Mouse (Mus musculus) liver, embryonic 13.5 days (tissue): ENCODE data around the gene Pnpla5. TPM values are rescaled to one million over a fixed set of nuclear protein-coding genes. Genes with fewer than 3 reads are reported as not detected.

Experiments
- ATAC-seq: fragments of 200-750 bp; cut with Nextera tagmentation; 2 replicates; pipeline ENCODE4 v1.8.0; 2017; ENCODE audit warnings: low read depth, mild to moderate bottlenecking, moderate number of reproducible peaks, moderate library complexity
- DNase-seq: peaks from one replicate; pipeline ENCODE4 v3.0.0; 2022
- H3K27ac ChIP-seq: fragments of 300-500 bp; sonication (generic); 2 replicates; pipeline ENCODE4 v1.5.1; 2015; ENCODE audit warnings: moderate library complexity, mild to moderate bottlenecking, inconsistent platforms
- H3K27me3 ChIP-seq: fragments of 300-500 bp; sonication (generic); 2 replicates; pipeline ENCODE4 v1.6.1; 2015; ENCODE audit warnings: mild to moderate bottlenecking, inconsistent platforms
- H3K36me3 ChIP-seq: fragments of 300-500 bp; sonication (generic); 2 replicates; pipeline ENCODE4 v1.6.1; 2015; ENCODE audit warnings: mild to moderate bottlenecking, inconsistent platforms
- H3K4me1 ChIP-seq: fragments of 300-500 bp; sonication (generic); replicated peaks from 2 replicates; pipeline ENCODE4 v1.6.1; 2015; ENCODE audit warnings: inconsistent platforms
- H3K4me2 ChIP-seq: fragments of 300-500 bp; sonication (generic); 2 replicates; pipeline ENCODE4 v1.6.1; 2015; ENCODE audit warnings: inconsistent platforms, mild to moderate bottlenecking, moderate library complexity
- H3K4me3 ChIP-seq: fragments of 300-500 bp; sonication (generic); replicated peaks from 2 replicates; pipeline ENCODE4 v1.5.1; 2015; ENCODE audit warnings: mild to moderate bottlenecking, inconsistent platforms
- H3K9ac ChIP-seq: fragments of 300-500 bp; sonication (generic); 2 replicates; pipeline ENCODE4 v1.6.1; 2015; ENCODE audit warnings: mild to moderate bottlenecking, inconsistent platforms
- H3K9me3 ChIP-seq: fragments of 300-500 bp; sonication (generic); replicated peaks from 2 replicates; pipeline ENCODE4 v1.6.1; 2016; ENCODE audit warnings: inconsistent platforms
- WGBS: fragments of 180-500 bp; shearing (Covaris S2); methylation state at CpG from one replicate; pipeline ENCODE4 v1.1.7; 2015; ENCODE audit not compliant: insufficient replicate concordance; 5-methylcytosine and 5-hydroxymethylcytosine counted together
- polyA plus RNA-seq: library from polyadenylated mRNA; unstranded; fragments of >200 nt; fragmentation: Nextera tagmentation; extraction: Ambion mirVana; gene quantifications from 2 replicates; pipeline ENCODE4 v1.2.1, GENCODE M21; 2015

Gene Pnpla5
- polyA plus RNA-seq, 1 experiment from 2014 or later, result not detected

GRCm38 (mm10) chr15:84086364-84086763 is 36.6 kb downstream of the Pnpla5 start:
- Histone ChIP-seq H3K27me3 (no peaks in the 10 kb centered on the region), H3K27ac (no peak overlapping the region), H3K4me2 (no peak overlapping the region), H3K9me3 (no peaks in the 10 kb centered on the region), H3K36me3 (no peaks in the 10 kb centered on the region), H3K4me3 (no peak overlapping the region), H3K9ac (no peak overlapping the region), H3K4me1 (no peaks in the 10 kb centered on the region)
- DNase-seq, result no peak
- no peak for ATAC-seq
- WGBS, result 24% methylated on average over 12 of the region's 12 CpGs

GRCm38 (mm10) chr15:84080069-84080468 is 42.9 kb downstream of the Pnpla5 start:
- H3K27ac ChIP-seq, result no peak overlapping the region
- H3K9ac ChIP-seq, result no peak overlapping the region
- ATAC-seq (no peak), DNase-seq (no peak)
- no peaks in the 10 kb centered on the region for H3K36me3 ChIP-seq
- no peaks in the 10 kb centered on the region for H3K9me3 ChIP-seq
- H3K4me2 ChIP-seq, result no peak overlapping the region
- H3K27me3 ChIP-seq, result 0 out of 2 replicates have a peak, but pooled peaks cover 5% of the 10 kb centered on the region
- H3K4me3 ChIP-seq, result no peak overlapping the region
- 40% methylated on average over 7 of the region's 7 CpGs for WGBS
- H3K4me1 ChIP-seq, result 0 out of 2 replicates have a peak, but pooled peaks cover 3% of the 10 kb centered on the region

GRCm38 (mm10) chr15:84079519-84079918 is 43.5 kb downstream of the Pnpla5 start:
- Histone ChIP-seq H3K4me1 (0 out of 2 replicates have a peak, but pooled peaks cover 3% of the 10 kb centered on the region), H3K9me3 (no peaks in the 10 kb centered on the region), H3K4me2 (no peak overlapping the region), H3K9ac (no peak overlapping the region), H3K27me3 (peaks cover 11% of the 10 kb centered on the region), H3K4me3 (no peak overlapping the region), H3K27ac (no peak overlapping the region), H3K36me3 (no peaks in the 10 kb centered on the region)
- no peak for DNase-seq
- ATAC-seq, result no peak
- WGBS, result 64% methylated on average over 2 of the region's 2 CpGs

- peaks cover 15% of the 10 kb centered on the region for H3K27me3 ChIP-seq
- DNase-seq (no peak), ATAC-seq (no peak)
- 0 out of 2 replicates have a peak, but pooled peaks cover 3% of the 10 kb centered on the region for H3K4me1 ChIP-seq
- H3K27ac ChIP-seq, result no peak overlapping the region
- 60% methylated on average over 13 of the region's 13 CpGs for WGBS
- H3K9me3 ChIP-seq, result no peaks in the 10 kb centered on the region
- H3K9ac ChIP-seq, result no peak overlapping the region
- H3K36me3 ChIP-seq, result no peaks in the 10 kb centered on the region
- H3K4me3 ChIP-seq, result no peak overlapping the region
- H3K4me2 ChIP-seq, result no peak overlapping the region
Observed at GRCm38 (mm10) chr15:84078667-84079066, 44.3 kb downstream of the Pnpla5 start.

- Histone ChIP-seq H3K9me3 (no peaks in the 10 kb centered on the region), H3K36me3 (no peaks in the 10 kb centered on the region), H3K27me3 (peaks cover 27% of the 10 kb centered on the region), H3K27ac (no peak overlapping the region), H3K4me1 (0 out of 2 replicates have a peak, but pooled peaks cover 3% of the 10 kb centered on the region), H3K4me3 (no peak overlapping the region), H3K9ac (no peak overlapping the region), H3K4me2 (no peak overlapping the region)
- WGBS, result 55% methylated on average over 17 of the region's 17 CpGs
- ATAC-seq (no peak), DNase-seq (no peak)
Observed at GRCm38 (mm10) chr15:84077151-84077550, 45.8 kb downstream of the Pnpla5 start.

- Histone ChIP-seq H3K27ac (no peak overlapping the region), H3K9ac (no peak overlapping the region), H3K36me3 (no peaks in the 10 kb centered on the region), H3K9me3 (no peaks in the 10 kb centered on the region), H3K4me3 (no peak overlapping the region), H3K27me3 (peaks cover 49% of the 10 kb centered on the region), H3K4me2 (no peak overlapping the region), H3K4me1 (no peaks in the 10 kb centered on the region)
- ATAC-seq, result no peak
- DNase-seq, result no peak
- WGBS, result 23% methylated on average over 17 of the region's 17 CpGs
Observed at GRCm38 (mm10) chr15:84074705-84075185, 48.2 kb downstream of the Pnpla5 start.

GRCm38 (mm10) chr15:84073911-84074704 is 48.9 kb downstream of the Pnpla5 start:
- ATAC-seq (no peak), DNase-seq (peak; percentile 27)
- Histone ChIP-seq H3K9me3 (no peaks in the 10 kb centered on the region), H3K9ac (no peak overlapping the region), H3K4me1 (no peaks in the 10 kb centered on the region), H3K27ac (no peak overlapping the region), H3K4me3 (no peak overlapping the region), H3K36me3 (no peaks in the 10 kb centered on the region), H3K4me2 (no peak overlapping the region), H3K27me3 (peaks cover 55% of the 10 kb centered on the region)
- WGBS, result 14% methylated on average over 12 of the region's 15 CpGs

- Histone ChIP-seq H3K36me3 (no peaks in the 10 kb centered on the region), H3K4me2 (no peak overlapping the region), H3K9ac (no peak overlapping the region), H3K4me3 (no peak overlapping the region), H3K27me3 (peaks cover 64% of the 10 kb centered on the region), H3K4me1 (no peaks in the 10 kb centered on the region), H3K27ac (no peak overlapping the region), H3K9me3 (no peaks in the 10 kb centered on the region)
- ATAC-seq, result no peak
- 13% methylated on average over 8 of the region's 8 CpGs for WGBS
- DNase-seq, result no peak
Observed at GRCm38 (mm10) chr15:84073058-84073457, 49.9 kb downstream of the Pnpla5 start.

GRCm38 (mm10) chr15:84072226-84072625 is 50.7 kb downstream of the Pnpla5 start:
- DNase-seq (no peak), ATAC-seq (no peak)
- Histone ChIP-seq H3K27me3 (peaks cover 71% of the 10 kb centered on the region), H3K9ac (no peak overlapping the region), H3K4me2 (no peak overlapping the region), H3K4me3 (no peak overlapping the region), H3K36me3 (no peaks in the 10 kb centered on the region), H3K9me3 (no peaks in the 10 kb centered on the region), H3K4me1 (no peaks in the 10 kb centered on the region), H3K27ac (no peak overlapping the region)
- 29% methylated on average over 7 of the region's 7 CpGs for WGBS

GRCm38 (mm10) chr15:84070116-84070676 is 52.8 kb downstream of the Pnpla5 start:
- Histone ChIP-seq H3K36me3 (no peaks in the 10 kb centered on the region), H3K9me3 (0 out of 2 replicates have a peak, but pooled peaks cover 4% of the 10 kb centered on the region), H3K27ac (no peak overlapping the region), H3K4me1 (no peaks in the 10 kb centered on the region), H3K4me3 (no peak overlapping the region), H3K9ac (no peak overlapping the region), H3K27me3 (peaks cover 78% of the 10 kb centered on the region), H3K4me2 (no peak overlapping the region)
- DNase-seq (no peak), ATAC-seq (no peak)
- 2% methylated on average over 13 of the region's 13 CpGs for WGBS

- 8% methylated on average over 16 of the region's 16 CpGs for WGBS
- H3K4me3 ChIP-seq, result no peak overlapping the region
- no peak overlapping the region for H3K4me2 ChIP-seq
- no peak overlapping the region for H3K27ac ChIP-seq
- H3K36me3 ChIP-seq, result no peaks in the 10 kb centered on the region
- ATAC-seq, result no peak
- H3K9me3 ChIP-seq, result 0 out of 2 replicates have a peak, but pooled peaks cover 4% of the 10 kb centered on the region
- H3K9ac ChIP-seq, result no peak overlapping the region
- DNase-seq, result no peak
- H3K4me1 ChIP-seq, result no peaks in the 10 kb centered on the region
- peaks cover 78% of the 10 kb centered on the region for H3K27me3 ChIP-seq
Observed at GRCm38 (mm10) chr15:84069455-84070050, 53.4 kb downstream of the Pnpla5 start.
